Mouse (Mus musculus) thymus, postnatal 10 days (tissue): ENCODE data around the gene Smarcc1.
"Not testable (repeated sequence)": the region's sequence is repeated elsewhere in the genome, so short reads cannot be mapped to it uniquely, and the experiment has no call there.

Source experiments
- DNase-seq, 2 experiments: peaks; one replicate each; pipeline ENCODE4 v3.0.0; 2021; ENCODE audit warnings: low spot score in 2 of 2

Smarcc1 gene

DNA sequence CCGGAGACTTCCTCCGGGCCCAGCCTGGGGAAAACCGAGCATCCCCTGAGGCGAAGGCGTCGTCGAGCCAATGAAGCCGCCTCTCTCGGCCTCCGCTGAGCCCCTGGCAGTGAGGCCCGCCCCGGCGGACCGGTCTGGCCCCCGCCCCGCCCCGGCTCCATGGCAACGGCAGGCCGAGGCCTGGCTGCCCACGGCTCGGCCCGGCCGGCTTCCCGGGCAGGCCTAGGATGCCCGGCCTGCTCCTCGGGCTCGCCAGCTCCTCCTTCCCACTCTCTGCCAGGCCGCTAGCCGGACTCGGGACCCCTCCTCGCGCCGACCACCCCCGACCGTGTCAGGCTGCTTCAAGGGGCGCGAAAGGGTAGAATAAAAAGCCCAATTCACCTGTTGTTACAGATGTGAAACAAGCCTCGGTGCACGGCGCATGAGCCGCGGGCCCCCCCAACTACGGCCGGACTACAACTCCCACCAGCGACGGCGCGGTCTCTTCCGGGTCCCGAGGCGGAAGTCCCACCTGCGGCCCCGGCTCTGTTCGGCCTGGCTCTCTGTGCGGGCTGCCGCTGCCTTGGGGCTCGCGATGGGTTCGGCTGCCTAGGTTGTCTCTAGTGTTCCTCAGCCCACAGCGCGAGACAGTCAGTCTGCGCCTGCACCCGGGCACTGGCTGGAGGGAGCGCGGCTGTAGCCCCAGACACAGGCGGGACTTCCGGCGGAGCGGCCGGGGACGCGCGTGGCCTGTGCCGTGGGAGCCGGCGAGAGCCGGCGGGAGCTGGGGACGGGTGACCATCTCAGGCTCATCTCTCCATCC, at the start of gene Smarcc1:
TSS of gene Smarcc1 (plus strand) at position 732 of the 802 bp plus-strand sequence.
- DNase-seq = peak; percentile 77 to 80

DNA sequence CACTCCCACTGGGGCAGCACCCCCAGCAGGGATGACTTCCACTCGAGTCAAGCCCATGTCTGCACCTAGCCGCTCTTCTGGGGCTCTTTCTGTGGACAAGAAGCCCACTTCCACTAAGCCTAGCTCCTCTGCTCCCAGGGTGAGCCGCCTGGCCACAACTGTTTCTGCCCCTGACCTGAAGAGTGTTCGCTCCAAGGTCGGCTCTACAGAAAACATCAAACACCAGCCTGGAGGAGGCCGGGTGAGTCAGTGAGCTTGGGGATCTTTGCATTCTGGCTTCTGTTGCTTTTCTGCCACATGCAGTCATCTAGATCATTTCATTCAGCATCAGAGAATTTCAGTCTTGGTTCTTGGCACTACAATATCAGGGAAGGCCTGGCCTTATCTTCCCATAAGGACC, 48.8 kb upstream of the Smarcc1 start:
- no peak for DNase-seq

DNA sequence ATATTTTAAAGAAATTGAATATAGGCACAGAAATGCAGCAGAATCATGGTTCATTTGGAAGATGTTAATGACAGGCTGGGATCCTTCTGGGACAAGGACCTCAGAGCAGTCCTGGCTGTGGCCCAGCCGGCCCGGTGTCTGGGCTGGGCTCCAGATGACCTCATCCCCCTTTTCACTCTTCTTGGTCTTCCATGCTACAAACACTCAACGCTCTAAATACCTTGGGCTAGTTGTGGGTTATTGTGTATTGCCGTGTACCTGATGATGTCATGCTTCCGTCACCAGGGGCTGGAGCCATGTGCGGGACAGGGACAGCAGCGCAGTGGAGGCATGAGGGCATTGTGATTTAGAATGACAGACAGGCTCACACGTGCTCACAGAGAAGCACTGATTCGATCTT, 47.1 kb upstream of the Smarcc1 start:
- no peak for DNase-seq

DNA sequence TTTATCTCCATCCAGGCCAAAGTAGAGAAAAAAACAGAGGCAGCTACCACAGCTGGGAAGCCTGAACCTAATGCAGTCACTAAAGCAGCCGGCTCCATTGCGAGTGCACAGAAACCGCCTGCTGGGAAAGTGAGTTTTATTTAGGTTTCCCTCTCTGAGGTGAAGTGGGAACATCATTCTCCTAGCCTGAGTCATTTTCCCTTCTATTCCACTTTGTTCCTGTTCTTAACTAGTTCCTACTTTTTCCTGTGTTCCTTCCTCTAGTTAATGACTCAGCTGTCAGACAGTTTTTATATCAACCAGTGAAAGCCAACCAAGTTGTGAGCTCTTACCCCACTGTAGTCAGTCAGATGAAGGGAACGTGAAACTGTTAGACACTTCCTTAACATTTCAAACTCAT, 46.5 kb upstream of the Smarcc1 start:
- no peak for DNase-seq

DNA sequence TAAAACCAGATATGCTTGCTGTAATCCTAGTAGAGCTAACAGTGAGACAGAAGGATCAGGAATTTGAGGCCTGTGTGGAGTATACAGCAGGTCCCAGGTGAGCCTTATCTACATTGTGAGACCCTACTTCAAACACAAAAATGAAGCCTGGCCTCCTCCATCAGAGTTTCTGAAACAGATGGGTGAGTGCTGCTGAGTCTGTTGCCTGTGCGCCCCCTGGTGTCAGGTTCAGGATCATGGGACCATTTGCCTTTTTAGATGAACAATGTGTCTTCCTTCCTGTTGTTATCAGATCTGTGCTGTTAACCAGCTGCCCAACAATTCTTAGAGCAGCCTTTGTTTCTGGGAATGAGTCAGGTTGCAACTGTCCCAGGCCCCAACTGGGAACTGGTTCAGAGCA, 45.7 kb upstream of the Smarcc1 start:
- peak; percentile 77 to 91 for DNase-seq

DNA sequence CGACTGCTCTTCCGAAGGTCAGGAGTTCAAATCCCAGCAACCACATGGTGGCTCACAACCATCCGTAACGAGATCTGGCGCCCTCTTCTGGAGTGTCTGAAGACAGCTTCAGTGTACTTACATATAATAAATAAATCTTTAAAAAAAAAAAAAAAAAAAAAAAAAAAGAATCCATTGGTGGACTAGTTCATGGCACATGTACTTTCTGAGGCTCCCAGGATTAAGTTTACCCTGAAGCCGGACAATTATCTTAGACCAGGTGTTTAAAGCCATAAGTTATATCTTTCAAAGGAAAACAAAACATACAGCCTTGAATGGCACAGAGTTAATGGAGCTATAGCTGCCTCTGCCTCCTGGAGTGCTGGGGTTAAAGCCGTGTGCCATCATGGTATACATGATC, 41.0 kb upstream of the Smarcc1 start:
- DNase-seq = not testable (repeated sequence)

DNA sequence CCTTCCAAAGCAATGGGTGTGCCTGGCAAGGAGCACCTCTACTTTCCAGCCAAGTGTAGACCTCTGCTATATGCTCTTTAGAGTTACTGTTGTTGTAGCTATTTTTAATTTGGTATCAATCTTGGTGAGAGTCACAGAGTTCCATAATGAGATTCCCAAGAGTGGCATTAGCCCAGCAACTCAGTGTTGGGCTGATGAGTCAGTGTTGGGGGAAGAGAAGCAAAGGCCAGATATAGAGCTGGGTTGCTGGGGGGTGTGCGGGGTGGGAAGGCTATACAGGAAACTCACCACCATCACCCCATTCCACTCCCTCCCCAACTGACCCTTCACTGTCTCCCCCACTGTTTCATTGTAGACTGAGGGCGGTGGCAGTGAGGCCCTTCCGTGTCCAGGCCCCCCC, 36.4 kb upstream of the Smarcc1 start:
- no peak for DNase-seq

DNA sequence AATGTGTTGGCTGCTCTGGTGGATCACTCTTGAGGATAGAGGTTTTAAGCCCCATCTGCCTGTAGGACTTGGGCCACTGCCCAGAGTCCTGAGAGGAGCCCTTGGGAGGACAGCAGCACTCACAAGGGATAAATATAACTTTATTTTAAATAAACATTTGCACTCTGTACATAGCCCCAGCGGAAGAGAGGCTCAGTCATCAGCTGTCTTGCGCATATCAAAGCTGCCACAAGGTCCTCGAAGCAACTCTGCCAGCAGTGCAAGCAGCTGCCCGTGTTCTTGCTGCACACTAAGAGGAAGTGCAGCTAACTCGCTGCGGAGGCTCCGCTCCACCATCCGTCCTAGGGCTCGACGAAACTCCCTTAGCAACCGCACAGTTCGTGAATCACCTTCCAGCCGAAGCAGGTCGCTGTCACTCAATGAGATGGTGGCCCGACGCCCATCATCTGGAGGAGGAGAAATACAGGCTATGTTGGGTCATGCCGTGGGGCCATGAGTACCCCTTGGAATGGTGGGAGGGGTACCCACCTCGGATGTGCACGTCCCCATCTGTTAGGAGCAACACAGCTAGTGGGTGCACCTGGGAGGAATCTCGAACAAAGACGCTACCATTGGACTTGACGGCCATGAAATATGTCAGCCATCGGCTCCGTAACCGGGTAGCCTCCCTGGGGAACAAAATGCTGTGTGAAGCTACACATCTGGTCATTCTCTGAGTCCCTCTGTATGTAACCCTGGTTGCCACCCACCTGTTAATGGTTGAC, 33.1 kb upstream of the Smarcc1 start:
- DNase-seq = no peak

DNA sequence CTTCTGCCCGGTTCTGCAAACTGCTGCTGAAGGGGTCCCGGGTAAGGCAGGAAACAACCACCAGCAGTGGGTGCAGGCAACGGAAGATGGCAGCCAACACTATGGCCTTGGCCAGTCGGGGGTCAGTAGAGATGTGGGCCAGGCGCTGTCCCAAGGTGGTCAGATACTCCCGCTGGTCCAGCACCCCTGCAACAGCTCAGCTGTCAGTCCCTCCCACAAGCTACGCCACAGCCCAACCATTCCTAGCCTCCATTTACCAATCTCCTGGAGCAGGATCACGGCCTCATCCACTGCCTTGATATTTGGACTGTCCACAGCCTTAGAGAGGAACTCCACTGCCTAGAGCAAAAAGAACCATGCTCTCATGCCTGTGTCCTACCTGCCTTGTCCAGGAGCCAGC, 31.8 kb upstream of the Smarcc1 start:
- no peak for DNase-seq

DNA sequence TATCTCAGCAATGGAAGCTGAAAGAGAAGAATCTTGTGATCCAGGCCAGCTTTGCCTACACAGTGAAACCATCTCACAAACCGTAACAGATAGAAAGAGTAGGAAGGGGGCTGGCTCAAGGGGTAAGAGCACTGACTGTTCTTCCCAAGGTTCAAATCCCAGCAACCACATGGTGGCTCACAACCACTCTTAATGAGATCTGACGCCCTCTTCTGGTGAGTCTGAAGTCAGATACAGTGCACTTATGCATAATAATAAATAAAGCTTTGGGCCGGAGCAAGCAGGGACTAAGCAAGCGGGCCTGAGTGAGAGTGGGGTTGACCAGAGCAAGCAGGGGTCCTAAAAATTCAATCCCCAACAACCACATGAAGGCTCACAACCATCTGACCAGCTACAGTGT, 24.2 kb upstream of the Smarcc1 start:
- peak in 1 of 2 experiments; percentile 39 for DNase-seq

DNA sequence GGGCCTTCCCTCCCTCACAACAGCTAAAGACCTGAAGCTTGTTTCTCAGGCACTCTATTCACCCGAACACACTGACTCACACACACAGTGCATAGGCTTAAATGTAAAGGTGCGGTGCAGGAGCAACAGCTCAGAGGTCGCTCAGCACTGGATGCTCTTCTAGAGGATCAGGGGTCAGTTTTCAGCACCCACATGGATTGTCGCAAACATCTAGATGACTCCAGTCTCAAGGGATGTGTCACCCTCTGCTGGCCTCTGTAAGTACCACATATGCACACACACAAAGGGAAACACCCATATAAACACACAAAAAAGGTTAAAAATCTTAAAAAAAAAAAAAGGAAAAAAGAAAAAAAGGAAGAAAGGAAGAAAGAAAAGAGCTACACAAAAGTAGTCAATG, 22.7 kb upstream of the Smarcc1 start:
- no peak for DNase-seq

DNA sequence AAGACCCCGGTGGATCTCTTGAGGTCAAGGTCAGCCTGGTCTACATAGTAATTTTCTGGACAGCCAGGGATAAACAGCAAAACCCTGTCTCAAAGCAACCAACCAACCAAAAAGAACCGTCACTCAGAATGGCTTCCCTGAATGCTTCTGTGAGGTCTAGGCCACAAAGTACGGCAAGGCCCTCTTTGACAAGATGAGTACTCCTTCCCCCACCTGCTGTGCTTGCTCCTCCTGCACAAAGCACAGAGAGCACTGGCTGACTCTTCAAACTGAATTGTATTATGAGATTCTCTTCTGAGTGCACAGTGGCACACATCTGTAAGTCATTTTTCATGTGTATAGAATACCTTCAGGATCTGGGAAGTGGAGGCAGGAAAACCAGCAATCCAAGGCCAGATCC, 19.7 kb upstream of the Smarcc1 start:
- DNase-seq = no peak

DNA sequence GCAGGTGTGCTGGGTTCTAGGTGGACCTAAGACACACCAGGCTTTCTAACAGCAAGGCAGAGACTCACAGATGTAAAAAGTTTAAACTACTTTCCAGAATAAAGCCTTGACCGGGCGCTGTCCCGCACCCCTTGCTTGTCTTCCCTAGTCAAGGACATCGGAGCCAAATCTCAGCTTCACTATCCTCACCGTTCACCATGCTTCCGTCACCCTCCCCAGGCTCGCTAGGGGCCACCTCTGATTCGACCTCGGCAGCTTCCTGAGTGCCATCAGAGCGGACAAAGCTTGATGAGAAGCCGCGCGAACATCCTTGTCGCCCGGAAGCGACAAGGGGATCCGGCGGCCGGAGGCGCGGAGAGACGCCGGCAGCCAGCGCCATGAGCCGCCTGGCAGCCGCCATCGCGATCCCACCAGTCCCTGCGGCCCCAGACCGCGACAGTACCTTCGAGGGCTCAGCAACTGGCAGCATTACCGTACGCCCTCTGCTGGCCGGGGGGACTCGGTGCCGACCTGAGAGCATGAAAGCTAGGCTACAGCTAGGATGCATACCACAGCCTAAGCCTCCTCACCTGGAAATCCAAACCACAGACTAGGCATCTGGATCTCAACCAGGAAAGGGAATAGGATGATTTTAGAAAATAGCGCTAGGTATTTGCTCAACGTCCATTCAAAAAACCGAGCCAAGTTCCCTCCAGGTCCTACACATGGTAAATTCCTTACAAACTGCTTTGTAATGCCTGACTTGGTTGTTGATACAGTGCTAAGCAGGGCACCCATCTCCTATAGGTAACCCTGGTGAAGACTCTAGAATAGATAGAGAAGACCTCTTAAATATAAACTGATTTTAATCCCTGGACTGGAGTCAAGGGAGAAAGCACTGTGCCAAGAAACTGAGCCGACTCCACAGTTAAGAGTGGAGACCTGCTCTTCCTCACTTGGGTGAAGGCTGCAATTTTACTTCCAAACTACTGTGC, 16.6 kb upstream of the Smarcc1 start:
- DNase-seq = peak; percentile 85 to 96

DNA sequence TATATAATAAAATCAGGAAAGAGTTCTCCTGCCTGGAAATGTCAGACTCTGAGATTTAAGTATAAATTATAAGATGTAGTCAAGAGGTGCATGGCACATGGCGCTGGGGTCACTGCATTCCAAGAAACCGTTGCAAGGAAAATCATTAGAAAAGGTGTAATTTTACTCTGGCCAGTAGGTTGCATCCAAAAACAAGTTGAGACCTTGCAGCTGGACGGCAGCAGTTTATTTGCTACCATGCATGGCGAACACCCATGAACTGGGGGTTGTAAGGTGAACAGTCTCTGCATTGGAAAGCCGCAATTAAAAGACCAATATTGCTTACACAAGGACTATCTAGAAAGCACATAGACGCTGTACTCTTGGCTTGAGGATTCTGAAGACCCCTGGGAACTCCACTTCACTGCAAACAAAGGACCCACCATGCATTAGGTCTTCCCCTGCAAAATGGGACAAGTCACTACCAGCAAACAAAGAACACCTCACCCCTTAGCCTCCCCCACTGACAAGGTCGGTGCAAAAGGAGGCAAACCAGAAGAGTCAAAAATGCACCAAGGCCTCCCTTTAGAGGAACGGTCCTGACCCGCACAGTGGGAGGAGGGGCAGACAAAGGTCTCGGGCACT, 1.0 kb upstream of the Smarcc1 start:
- no peak for DNase-seq

DNA sequence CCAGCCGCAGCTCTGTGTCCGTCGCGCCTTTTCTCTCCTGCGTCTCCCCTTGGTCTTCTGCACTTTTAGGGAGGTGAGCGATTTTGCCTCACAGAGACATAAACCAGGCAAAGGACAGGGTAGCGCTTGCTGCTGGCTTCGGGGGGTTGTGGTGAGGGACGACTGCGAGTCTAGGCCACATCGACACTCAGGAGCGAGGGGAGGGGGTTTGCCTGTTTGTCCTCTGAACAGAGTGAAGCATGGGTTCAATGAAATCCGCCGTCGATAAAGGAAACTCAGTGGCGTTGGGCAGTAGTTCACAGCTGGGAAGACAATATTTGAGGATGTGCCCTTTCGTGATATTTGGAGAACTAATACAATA, 251 bp downstream of the Smarcc1 start, which contains the start of gene Dhx30:
TSS of gene Dhx30 (minus strand) at position 52 of the 361 bp plus-strand sequence.
- DNase-seq = no peak

DNA sequence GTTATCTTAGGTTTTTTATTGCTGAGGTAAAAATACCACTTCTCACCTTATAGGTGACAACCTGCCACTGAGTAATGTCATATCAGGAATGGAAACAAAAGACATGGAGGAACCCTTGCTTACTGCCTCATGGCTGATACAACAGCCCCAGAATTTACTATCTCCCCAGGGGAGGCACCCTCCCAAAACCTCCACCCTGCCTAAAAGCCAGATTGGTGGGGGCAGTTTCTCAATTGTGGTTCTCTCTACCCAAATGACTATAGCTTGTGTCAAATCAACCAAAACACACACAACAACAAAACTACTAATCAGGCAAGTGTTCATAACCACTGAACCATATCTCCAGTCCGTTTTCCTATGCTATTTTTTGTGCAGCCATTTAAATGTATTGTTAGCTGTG, 741 bp downstream of the Smarcc1 start:
- no peak for DNase-seq

DNA sequence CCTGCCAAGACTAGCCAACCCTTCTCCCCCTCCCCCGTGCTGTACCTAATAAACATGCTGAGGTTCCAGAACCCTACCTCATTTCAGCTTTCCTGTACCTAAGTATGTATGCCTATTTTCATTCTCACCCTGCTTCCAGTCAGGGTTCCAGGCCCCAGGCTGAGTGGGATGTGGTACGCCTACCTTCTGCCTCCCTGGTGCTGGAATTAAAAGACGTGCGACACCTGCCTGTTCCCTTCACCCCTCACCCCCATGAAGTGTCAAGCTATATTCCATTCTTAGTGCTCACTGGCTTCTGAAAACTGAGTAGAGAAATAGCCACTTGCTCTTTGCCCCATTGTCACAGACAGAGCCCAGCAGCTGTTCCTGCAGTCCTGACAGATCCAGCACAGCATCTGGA, 3.9 kb downstream of the Smarcc1 start:
- DNase-seq = no peak

DNA sequence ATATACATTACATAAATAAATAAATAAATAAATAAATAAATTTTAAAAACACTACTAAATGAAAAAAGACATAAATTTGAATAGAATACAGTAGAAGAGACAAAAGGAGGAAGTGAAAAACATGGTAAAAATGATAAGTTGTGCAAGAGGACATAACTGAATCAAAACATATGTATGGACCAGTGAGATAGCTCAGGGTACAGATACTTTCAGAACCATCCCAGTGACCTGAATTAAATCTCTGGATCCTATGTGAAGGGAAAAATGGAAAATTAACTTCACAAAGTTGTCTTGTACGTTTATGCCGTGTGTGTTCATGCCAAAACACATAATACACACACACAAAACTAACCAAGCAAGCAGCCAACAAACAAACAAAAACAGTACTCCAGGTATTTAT, 5.8 kb downstream of the Smarcc1 start:
- no peak for DNase-seq

DNA sequence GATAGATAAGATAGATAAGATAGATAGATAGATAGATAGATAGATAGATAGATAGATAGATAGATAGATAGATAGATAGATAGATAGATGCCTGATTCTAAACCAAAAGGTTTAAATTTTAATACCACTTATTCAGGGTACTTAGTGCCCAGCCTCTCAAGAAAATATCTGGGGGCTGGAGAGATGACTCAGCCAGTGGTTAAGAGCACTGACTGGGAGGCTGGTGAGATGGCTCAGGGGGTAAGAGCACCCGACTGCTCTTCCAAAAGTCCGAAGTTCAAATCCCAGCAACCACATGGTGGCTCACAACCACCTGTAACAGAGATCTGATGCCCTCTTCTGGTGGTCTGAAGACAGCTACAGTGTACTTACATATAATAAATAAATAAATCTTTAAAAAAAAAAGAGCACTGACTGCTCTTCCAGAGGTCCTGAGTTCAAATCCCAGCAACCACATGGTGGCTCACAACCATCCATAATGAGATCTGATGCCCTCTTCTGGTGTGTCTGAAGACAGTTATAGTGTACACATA, 6.6 kb downstream of the Smarcc1 start:
- DNase-seq = not testable (repeated sequence)

DNA sequence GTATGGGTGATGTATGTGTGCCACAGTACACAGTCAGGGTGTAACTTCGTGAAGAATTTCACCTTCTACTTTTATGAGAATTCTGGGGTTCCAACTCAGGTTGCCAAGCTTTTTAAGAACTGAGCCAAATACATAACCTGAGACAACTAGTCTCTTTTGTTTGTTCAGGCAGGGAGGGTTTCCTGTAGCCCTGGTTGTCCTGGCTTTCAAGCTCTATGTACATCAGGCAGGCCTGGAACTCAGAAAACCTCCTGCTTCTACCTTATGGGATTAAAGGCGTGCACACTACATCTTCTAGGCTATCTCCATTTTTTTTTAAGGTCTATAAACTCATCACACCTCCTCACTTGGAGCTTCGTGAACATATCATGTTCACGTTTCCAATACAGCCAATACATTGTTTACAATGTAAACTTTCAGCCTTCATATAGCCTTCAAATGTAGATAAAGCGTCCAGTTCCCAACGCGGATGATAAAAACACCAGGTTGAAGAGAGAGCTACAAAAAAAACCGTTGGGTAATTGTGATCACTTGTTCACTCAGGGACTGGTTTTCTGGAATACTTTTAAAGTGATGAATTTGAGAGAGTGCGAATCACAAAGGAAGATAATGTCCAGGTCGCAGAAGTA, 13.5 kb downstream of the Smarcc1 start:
- peak in 1 of 2 experiments; percentile 11 for DNase-seq
